Mouse (Mus musculus): ENCODE data around the gene Tas2r135. TPM values are rescaled to one million over a fixed set of nuclear protein-coding genes. Genes with fewer than 3 reads are reported as not detected.

The Tas2r135 gene
- polyA plus RNA-seq, 1 experiment, result not detected

DNA sequence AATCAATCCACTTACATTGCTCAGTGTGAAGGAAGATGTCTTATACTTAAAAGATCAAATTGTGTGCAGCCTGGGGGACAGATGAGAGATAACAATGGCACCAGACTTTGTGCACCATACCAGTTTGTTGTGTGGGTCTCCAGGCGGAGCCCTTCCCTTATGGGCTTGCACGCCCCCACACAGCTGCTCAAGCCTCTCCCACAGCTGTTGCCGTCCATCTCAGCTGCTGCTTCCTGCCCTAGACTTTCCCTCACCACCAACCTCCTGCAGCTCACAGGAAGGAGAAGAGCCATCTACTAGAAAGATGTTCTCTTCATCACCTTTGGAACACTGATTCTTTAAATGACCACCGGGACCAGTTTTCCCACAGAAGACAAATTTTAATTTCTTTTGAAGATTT lies 19.6 kb upstream of the Tas2r135 start:
- TF ChIP-seq GATA1 (IDR thresholded peaks at IDR 0.05; ENCODE audit: low read length), result no peak

DNA sequence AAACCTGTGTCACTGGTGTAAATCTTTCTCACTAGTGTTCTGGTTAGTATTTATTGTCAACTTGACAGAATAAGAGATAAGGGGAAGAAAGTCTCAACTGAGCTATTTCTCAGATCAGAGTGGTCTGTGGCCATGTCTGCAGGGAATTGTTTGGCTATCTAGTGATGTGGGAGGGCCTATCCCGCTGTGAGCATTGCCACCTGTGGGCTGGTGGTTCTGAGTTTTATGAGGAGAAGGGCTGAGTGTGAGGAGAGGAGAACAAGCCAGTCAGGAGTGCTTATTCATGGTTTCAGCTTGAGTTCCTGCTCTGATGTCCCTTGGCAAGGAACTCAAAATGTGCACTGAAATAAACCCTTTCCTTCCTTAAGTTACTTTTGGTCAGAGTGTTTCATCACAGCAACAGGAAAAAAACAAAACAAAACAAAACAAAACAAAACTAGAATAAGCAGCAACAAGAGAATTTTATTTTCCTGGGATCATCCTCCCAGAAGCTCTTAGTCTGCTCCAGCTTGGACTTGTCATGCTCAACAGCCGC lies 13.4 kb upstream of the Tas2r135 start:
- no peak for TF ChIP-seq GATA1 (IDR thresholded peaks at IDR 0.05; ENCODE audit: low read length)

DNA sequence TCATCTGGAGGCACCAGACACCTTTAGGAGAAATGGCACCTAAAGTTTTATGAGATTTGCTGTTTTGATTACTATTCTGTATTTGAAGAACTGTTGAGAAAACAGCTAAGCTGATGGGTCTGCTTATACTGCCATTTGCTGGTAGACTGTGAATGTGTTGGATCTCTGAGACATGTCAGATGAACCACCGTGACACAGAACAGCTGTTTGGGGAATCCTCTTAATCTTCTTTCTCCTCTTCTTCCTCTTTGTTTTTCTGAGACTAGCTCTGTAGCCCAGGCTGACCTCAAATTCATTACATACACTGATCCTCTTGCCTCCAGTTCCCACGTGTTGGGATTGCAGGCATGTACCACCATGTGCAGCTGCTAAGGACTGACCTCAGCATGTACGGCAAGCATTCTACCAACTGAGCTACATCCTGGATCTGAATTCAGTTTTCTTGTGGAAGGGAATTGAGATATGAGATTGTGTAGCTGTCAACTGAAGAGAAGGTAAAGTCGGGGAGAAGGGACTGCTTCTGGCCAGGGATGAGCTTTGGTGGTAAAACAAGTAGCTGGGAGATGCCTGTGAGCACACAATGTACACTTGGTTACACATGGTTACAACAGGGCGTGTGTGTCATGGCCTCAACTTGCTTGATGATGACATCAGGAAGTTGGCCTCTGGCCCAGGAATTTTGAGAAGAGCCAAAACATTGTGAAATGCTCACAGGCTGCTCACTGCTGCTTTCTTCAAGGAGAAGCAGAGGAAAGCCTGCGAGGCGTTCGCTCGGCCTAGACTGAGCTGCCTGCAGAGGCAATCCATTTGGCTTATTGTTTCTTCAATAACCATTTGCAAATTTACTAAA lies 9.0 kb upstream of the Tas2r135 start:
- no peak for TF ChIP-seq GATA1 (IDR thresholded peaks at IDR 0.05; ENCODE audit: low read length)

DNA sequence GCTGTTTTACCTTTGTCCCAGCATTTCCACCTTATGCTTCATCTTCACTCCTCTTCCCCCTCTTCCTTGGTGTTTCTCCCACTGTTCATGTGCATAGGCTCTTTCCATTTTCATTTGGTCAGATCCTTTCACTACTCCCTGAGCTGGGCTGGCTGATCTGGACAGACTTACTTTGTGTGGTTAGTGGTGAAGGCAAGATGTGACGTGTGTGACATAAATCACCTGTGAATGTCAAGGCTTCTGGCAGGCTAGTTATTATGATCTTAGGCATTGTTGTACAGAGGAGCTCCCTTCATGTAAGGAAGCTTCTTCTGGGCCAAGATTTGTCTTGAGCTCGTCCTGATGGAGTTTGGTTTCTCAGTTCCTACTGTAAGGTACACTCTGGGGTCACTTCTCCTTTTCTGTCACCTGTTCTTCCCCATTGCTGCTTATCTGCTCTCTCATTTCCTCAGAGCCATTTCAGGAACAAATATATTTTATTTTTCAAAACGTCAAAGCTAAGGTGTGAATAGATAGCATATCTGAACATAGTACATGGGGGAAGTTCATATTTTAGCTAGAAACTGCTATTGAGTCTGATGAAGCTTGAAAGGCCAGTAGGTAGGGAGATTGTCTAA lies 8.1 kb upstream of the Tas2r135 start:
- no peak for TF ChIP-seq GATA1 (IDR thresholded peaks at IDR 0.05; ENCODE audit: low read length)

DNA sequence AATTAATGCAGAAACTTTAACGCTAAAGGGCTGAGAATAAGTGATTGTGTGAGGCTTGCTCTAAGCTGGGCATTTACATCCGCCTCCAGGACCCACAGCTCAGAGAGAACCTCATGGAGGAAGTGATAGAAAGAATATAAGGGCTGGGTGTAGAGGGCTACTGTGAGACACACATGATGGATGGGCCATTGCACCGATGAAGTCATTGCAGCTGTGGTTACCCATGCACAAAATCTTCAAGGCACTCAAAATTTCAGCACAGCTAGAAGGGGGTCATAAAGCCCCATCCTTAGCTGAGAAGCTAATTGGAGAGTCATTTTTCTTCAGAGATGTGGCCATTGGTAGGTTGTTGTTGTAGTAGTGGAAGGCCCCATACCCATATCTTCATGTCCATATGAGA lies 6.9 kb upstream of the Tas2r135 start:
- TF ChIP-seq GATA1 (IDR thresholded peaks at IDR 0.05; ENCODE audit: low read length), result no peak

DNA sequence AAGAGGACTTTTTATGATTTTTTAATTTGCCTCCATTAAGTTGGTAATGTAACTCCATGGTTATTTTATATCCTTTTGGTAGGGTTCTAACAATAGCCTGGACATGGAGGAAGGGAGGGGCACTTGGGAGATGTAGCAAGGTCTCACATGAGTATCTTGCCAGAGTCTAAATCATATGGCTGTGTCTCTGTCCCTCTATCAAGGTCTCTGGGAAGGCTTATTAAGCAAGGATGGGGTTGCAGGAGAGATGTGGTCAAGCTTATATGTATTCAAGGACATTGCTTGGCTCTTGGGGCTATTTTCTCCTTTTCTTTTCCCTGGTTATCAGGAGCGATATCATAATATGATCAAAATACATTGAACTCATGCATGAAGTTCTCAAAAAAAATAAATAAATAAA lies 6.2 kb upstream of the Tas2r135 start:
- TF ChIP-seq GATA1 (IDR thresholded peaks at IDR 0.05; ENCODE audit: low read length), result no peak

DNA sequence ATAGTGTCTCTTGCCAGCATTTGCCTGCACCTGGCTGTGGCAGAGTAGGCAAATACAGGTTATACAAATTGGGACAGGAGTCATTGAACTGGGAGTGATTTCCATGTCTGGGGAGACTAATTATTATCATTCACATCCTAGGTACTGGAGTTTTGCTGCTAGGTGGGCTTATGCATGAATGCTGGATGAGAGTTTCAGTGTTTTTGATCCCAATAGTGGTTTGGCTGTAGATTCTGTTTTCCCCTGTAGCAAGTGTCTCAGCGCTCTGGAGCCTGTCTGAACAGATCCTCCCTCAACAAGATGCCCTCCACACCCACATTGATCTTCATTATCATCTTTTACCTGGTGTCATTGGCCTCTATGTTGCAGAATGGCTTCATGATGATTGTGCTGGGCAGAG lies 5.3 kb upstream of the Tas2r135 start, which contains the start of gene Tas2r143:
Tas2r143 (plus strand) TSS at position 301 of the 400 bp plus-strand sequence.
- TF ChIP-seq GATA1 (IDR thresholded peaks at IDR 0.05; ENCODE audit: low read length), result no peak

DNA sequence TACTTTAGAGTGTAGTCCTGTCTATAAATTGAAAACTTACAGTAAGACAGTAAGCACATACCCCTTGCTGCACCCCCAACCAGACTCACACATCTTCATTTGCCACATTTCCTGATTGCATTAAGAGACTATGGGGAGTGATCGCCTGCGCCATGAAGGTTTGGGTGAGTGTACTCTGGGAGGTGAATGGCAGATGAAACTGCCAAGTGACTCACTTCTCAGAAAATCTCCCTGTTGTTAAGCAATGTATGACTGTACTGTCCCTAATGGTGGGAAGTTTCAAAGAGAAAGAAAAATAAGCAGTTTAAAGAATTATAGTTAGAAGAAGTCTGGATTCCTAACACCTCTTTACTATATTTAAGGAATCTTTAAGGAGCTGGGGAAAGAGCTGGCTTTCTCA lies 14.2 kb downstream of the Tas2r135 start:
- TF ChIP-seq GATA1 (IDR thresholded peaks at IDR 0.05; ENCODE audit: low read length), result no peak

DNA sequence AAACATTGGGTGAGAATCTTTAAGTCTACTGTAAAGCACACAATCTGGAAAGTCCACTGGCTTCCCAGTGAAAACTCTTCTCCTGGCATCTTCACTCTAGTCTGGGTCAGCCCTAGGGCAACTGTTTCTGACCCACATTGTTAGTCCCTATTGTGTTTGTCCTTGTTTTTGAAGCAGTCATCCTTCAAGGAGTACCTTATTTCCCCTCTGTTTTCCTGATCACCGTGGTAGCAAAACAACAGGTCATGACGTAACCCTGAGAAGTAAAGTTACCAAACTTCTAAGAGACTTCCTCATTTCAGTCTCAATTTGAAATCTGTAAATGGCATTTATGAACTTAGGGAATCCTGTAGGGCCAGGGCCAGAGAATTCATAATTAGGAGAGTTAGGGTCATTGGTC lies 16.2 kb downstream of the Tas2r135 start:
- no peak for TF ChIP-seq GATA1 (IDR thresholded peaks at IDR 0.05; ENCODE audit: low read length)

DNA sequence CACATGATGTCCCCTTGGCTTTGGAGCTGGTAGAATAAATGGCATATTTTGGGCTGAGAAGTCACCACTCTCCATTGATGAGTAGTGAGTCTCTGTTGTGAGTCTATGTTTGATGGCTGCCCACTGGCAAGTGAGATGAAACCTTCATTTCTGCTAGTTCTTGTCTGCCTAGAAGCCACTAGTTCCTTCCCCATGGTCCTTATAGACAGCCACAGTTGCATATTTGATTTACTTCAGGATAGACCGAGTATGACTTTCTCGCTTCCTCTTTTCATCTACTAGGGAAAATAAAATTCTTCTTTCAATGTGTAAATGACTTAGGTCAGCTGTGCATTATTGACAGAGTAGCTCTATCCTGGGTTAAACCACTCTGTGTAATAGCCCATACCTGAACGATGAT lies 19.2 kb downstream of the Tas2r135 start:
- TF ChIP-seq GATA1 (IDR thresholded peaks at IDR 0.05; ENCODE audit: low read length), result no peak

DNA sequence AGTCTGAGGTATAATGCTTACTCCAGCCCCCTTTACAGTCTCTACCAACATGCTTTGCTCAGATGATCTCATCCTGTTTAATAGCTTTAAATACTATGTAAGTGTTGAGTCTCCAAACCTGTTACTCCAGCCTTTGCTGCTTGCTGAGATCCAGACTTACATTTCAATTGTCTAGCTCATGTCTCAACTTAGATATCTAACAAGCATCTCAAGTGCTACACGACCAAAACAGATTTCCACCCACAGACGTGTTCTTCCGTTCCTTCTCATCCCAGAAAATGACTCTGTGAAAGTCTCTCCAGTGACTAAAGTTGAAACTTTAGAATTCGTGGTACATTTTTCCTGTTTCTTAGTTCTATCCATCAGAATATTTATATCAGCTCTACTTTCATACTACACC lies 21.1 kb downstream of the Tas2r135 start:
- no peak for TF ChIP-seq GATA1 (IDR thresholded peaks at IDR 0.05; ENCODE audit: low read length)

DNA sequence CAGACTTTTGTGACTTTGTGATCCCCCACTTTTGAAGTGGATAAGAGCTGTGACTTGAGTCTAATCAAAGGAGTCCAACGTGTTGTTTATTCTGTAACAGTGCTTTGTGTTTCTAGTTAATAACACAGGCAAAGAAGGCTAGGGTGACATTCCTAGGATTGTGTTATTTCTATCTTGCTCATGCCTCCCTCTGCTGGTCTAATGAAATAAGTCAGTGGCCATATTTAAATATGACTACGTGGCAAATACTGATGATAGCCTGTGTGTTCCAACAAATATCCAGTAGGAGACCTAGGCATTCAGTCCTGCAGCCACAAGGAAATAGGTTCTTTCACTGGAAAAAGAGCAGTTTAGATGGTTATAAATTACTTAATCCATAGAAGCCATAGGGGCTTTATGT lies 28.3 kb downstream of the Tas2r135 start:
- TF ChIP-seq GATA1 (IDR thresholded peaks at IDR 0.05; ENCODE audit: low read length), result no peak

DNA sequence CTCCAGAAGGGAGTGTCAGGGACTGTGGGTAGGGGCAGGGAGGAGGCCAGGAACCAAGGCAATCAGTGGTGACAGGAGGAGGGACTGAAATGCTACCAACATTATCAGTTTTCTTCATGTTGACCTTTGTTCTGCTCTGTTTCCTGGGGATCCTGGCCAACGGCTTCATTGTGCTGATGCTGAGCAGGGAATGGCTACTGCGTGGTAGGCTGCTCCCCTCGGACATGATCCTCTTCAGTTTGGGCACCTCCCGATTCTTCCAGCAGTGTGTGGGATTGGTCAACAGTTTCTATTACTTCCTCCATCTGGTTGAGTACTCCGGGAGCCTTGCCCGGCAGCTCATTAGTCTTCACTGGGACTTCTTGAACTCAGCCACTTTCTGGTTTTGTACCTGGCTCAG lies 29.2 kb downstream of the Tas2r135 start, which contains the start of gene Tas2r126:
Tas2r126 (plus strand) TSS at position 90 of the 400 bp plus-strand sequence.
- no peak for TF ChIP-seq GATA1 (IDR thresholded peaks at IDR 0.05; ENCODE audit: low read length)

DNA sequence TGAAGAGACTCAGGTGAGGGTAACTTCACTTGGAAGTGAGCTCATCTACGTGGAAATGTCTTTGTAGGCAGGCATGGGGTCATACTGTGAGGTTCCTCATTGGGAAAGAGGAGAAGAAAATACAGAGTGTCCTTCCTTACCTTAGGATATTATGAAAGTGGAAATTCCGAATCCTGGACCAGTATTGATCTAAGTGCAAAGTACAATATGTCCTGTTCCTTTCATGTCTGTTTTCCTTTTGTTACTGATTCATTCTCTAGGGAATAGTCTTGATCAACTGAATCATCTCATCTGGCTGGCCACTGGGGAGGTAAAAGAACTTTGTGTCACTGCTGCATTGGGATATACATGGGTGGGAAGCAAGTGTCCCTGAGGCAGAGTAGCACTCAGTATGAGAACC lies 30.3 kb downstream of the Tas2r135 start:
- no peak for TF ChIP-seq GATA1 (IDR thresholded peaks at IDR 0.05; ENCODE audit: low read length)

DNA sequence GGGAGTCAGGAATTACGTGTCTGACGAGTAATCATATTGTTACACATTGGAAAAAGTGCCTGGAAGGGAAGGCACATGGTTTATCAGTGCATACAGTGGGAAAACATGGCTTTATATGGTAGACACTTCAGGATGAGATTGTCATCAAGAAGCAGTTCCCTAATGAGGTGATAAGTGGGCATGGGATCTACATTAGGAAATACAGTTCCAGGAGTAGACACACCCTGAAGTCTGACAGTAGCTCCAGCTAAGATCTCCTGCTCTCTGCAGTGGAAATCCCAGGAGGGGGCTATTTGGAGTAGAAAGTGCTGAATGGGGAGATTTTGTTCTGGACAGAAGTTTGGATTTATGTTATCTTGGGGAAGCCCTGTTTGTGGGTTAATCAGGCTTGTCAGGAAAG lies 36.2 kb downstream of the Tas2r135 start:
- no peak for TF ChIP-seq GATA1 (IDR thresholded peaks at IDR 0.05; ENCODE audit: low read length)

DNA sequence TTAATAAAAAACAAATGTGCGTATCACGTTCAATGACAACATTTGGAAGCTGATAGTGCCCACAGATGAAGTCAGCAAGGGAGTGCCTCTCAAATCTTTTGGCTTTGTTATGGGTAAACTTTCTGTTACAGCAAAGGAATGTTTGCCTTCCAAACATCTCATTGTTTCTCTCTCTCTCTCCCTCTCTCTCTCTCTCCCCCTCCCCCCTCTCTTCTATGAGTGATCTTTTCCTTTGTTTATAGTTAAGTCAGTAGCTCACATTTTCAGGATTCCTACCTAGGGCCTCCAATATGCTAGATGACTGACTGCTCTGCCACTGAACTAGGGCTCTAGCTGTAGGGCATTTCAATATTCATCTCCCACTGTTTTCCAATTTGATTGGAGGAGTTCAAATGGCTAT lies 39.3 kb downstream of the Tas2r135 start:
- no peak for TF ChIP-seq GATA1 (IDR thresholded peaks at IDR 0.05; ENCODE audit: low read length)

DNA sequence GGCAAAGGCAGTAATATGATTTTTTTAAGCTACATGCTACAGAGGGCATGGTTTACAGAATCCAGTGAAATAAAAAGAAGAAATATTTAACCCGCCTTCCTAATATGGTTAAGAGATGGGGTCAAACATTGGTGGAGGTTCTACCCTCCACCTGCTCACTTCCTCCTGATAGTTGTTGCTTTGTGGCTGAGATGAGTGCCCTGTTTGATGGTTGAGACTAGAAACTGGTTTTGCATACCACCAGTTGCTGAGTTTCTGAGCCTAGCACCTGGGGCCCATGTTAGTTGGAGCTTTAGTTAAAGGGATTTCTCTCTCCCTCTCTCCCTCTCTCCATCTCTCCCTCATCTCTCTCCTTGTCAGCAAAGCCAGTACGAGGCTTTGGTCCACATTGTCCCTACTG lies 42.1 kb downstream of the Tas2r135 start:
- no peak for TF ChIP-seq GATA1 (IDR thresholded peaks at IDR 0.05; ENCODE audit: low read length)

Other genes starting within 250 kb of the Tas2r135 start
- gene Tas2r144, start 190.1 kb upstream of the Tas2r135 start, polyA plus RNA-seq (2012), result not detected in 2 replicates
- not detected in 2 replicates for gene Gstk1, start 159.5 kb upstream of the Tas2r135 start, polyA plus RNA-seq (2012)
- not detected in 2 replicates for gene Tmem139, start 143.5 kb upstream of the Tas2r135 start, polyA plus RNA-seq (2012)
- gene Casp2, start 140.4 kb upstream of the Tas2r135 start, polyA plus RNA-seq (2012), result 4.3 and 6.7 TPM in 2 replicates
- not detected in 2 replicates for gene Clcn1, start 118.7 kb upstream of the Tas2r135 start, polyA plus RNA-seq (2012)
- gene Fam131b, start 80.8 kb upstream of the Tas2r135 start, polyA plus RNA-seq (2012), result not detected in 2 replicates
- gene Zyx, start 55.8 kb upstream of the Tas2r135 start, polyA plus RNA-seq (2012), result 387 and 522 TPM in 2 replicates
- gene Epha1, start 32.2 kb upstream of the Tas2r135 start, polyA plus RNA-seq (2012), result not detected in 2 replicates
- gene Tas2r143, start 5.2 kb upstream of the Tas2r135 start, polyA plus RNA-seq (2012), result not detected in 2 replicates
- gene Tas2r126, start 29.1 kb downstream of the Tas2r135 start, polyA plus RNA-seq (2012), result not detected in 2 replicates
- not detected in 2 replicates for gene Olfr458, start 59.8 kb downstream of the Tas2r135 start, polyA plus RNA-seq (2012)
- not detected in 2 replicates for gene Olfr457, start 70.9 kb downstream of the Tas2r135 start, polyA plus RNA-seq (2012)
- not detected in 2 replicates for gene Olfr456, start 81.8 kb downstream of the Tas2r135 start, polyA plus RNA-seq (2012)
- not detected in 2 replicates for gene Olfr455, start 142.2 kb downstream of the Tas2r135 start, polyA plus RNA-seq (2012)
- not detected in 2 replicates for gene Tcaf3, start 192.3 kb downstream of the Tas2r135 start, polyA plus RNA-seq (2012)
- gene Tcaf2, start 239.8 kb downstream of the Tas2r135 start, polyA plus RNA-seq (2012), result not detected in 2 replicates